Mouse (Mus musculus) gastrocnemius, adult 2 months (tissue): ENCODE results near the gene Zfp949. TPM values are rescaled to one million over a fixed set of nuclear protein-coding genes. Genes with fewer than 3 reads are reported as not detected.
"Not testable (repeated sequence)": the region's sequence is repeated elsewhere in the genome, so short reads cannot be mapped to it uniquely, and the experiment has no call there.

Experiments used
- DNase-seq: peaks from one replicate; pipeline ENCODE4 v3.0.0; 2022
- H3K27ac ChIP-seq: fragments of 200-600 bp; 2 replicates; pipeline ENCODE4 v1.8.1; 2022; ENCODE audit warnings: mild to moderate bottlenecking
- H3K4me3 ChIP-seq: fragments of 200-600 bp; 2 replicates; pipeline ENCODE4 v1.8.1; 2022; ENCODE audit warnings: mild to moderate bottlenecking, moderate library complexity
- CTCF ChIP-seq: fragments of 200-600 bp; IDR thresholded peaks from 2 replicates; pipeline ENCODE4 v1.8.1; 2022; ENCODE audit warnings: antibody characterized with exemption, mild to moderate bottlenecking, moderate library complexity
- intact Hi-C: fragments of 180-260 bp; cut with DNase I; formaldehyde crosslinking; loops from one replicate; pipeline ENCODE4 v1.15.1; 2025
- total RNA-seq, 2 experiments: library from RNA; stranded (reverse); gene quantifications; 2 replicates each; pipeline ENCODE4 v1.2.3; 2021

Zfp949 gene
- total RNA-seq, 2 experiments from 2014 or later, result 9.0 to 10.5 TPM

DNA sequence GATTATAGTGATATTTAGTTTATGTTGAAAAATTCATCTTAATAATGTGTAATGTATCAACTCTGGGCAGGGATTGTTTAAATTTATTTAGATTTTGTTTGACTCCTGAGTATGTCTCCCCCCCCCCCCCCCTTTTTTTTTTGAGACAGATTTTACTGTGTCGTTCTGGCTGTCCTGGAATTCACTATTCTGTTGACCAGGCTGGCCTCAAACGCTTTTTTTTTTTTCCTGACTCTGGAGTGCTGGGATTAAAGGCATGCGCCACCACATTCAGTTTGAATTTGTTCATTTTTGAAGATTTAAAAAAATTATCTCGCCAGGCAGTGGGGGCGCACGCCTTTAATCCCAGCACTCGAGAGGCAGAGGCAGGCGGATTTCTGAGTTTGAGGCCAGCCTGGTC lies 1.2 kb upstream of the Zfp949 start:
- no peak for TF ChIP-seq CTCF
- Histone ChIP-seq H3K27ac (no peak overlapping the region), H3K4me3 (no peak overlapping the region)
- intact Hi-C loops, result loop anchor here (2.0 to 10.0 kb wide), 6 partner anchors 24 to 306 kb away; partner anchors contain the start of gene Snx14
- no peak for DNase-seq

- intact Hi-C loops, result loop anchor here (2.0 to 10.0 kb wide), 6 partner anchors 24 to 306 kb away; partner anchors contain the start of gene Snx14
- peak; percentile 36 for DNase-seq
- peak; percentile 67 for TF ChIP-seq CTCF
- Histone ChIP-seq H3K27ac (peak overlapping the region; percentile 93), H3K4me3 (peak overlapping the region; percentile 80)
Observed at GRCm38 (mm10) chr9:88547270-88547669, 550 bp upstream of the Zfp949 start.

- Histone ChIP-seq H3K27ac (peak overlapping the region; percentile 93), H3K4me3 (peak overlapping the region; percentile 80)
- TF ChIP-seq CTCF, result no peak
- intact Hi-C loops, result loop anchor here (10.0 kb wide), 2 partner anchors 144 to 174 kb away; no protein-coding TSS in a partner anchor
- DNase-seq, result no peak
Observed at GRCm38 (mm10) chr9:88548614-88548945, 760 bp downstream of the Zfp949 start.

GRCm38 (mm10) chr9:88553071-88553470 lies 5.3 kb downstream of the Zfp949 start:
- DNase-seq, result no peak
- intact Hi-C loops, result no loop called here
- no peak for TF ChIP-seq CTCF
- no peak overlapping the region for H3K27ac ChIP-seq
- H3K4me3 ChIP-seq, result no peak overlapping the region

DNA sequence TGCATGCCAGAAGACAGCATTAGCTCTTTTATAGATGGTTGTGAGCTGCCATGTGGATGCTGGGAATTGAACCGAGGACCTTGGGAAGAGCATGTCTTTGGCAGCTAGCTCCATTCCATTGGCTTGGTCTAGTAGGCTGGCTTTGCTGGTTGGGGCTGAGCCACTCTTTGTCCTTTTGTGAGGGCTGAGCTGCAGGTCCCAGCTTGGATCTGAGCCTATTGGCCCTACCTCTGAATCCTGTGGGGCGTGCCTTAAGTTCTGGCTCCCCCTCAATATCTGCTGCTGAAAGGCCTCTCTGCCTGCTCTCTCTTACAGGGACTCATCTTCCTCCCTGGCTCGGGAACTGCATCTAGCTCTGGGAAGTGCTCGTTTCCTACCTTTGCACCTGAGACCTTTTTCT lies 10.3 kb downstream of the Zfp949 start:
- DNase-seq, result no peak
- Histone ChIP-seq H3K27ac (no peak overlapping the region), H3K4me3 (no peak overlapping the region)
- no peak for TF ChIP-seq CTCF
- intact Hi-C loops, result no loop called here

DNA sequence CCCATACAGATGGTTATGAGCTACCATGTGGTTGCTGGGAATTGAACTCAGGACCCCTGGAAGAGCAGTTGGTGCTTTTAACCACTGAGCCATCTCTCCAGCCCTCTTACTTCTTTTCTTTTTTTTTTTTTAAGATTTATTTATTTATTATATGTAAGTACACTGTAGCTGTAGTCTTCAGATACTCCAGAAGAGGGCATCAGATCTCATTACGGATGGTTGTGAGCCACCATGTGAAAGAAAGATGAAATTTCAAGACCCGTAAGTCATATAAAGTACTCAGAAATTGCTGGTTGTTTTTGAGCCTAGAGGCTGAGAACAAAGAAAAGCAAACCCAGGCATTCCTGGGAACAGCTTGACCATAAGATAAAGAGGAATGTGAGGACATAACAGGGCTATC lies 13.7 kb downstream of the Zfp949 start:
- H3K4me3 ChIP-seq, H3K27ac ChIP-seq, intact Hi-C loops, DNase-seq: not testable (repeated sequence)

GRCm38 (mm10) chr9:88570471-88570870 lies 22.7 kb downstream of the Zfp949 start:
- DNase-seq, H3K27ac ChIP-seq, H3K4me3 ChIP-seq, intact Hi-C loops: not testable (repeated sequence)

DNA sequence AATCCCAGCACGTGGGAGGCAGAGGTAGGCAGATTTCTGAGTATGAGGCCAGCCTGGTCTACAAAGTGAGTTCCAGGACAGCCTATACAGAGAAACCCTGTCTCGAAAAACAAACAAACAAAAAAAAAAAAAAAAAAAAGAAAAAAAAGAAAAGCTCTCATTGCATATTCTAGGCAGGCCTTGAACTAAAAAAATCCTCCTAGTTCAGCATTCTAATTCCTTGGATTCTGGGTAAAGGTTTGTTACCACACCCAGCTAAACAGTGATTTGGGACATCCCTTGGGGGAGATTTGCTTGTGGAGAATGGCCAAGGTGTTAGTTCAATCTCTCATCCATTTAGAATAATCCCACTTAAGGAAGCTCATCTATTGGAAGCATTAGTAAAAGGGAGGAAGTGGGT lies 32.8 kb downstream of the Zfp949 start, which contains the start of gene Trim43a:
TSS of gene Trim43a (plus strand) at position 301 of the 400 bp plus-strand sequence.
- intact Hi-C loops, result not testable (repeated sequence)

DNA sequence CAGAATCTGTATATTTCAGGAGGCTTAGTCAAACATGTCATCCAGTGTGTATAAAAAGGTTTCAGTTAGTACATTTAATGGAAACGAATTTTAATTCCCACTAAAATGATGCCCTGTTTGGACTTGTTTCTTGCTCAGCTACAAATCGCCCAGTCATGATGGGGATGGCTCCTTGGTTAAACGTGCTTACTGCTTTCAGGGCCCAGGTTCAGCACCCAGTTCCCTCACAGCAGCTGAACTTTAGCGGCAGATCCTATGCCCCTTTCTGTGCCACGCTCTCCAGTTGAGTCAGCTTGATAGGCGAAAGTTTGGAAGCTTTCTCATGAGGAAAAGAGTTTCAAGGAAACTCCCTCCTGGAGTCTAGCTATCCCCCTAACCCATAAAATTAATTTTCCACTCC lies 45.9 kb downstream of the Zfp949 start:
- intact Hi-C loops, H3K27ac ChIP-seq, H3K4me3 ChIP-seq, DNase-seq: not testable (repeated sequence)

More for the DNA sequence above, 32.8 kb downstream of the Zfp949 start, which contains the start of gene Trim43a:
- not testable (repeated sequence) for H3K27ac ChIP-seq, DNase-seq, H3K4me3 ChIP-seq

- peak; percentile 100 for DNase-seq
- intact Hi-C loops, result not testable (repeated sequence)
- H3K27ac ChIP-seq, result peak overlapping the region; percentile 87
- peak overlapping the region; percentile 74 for H3K4me3 ChIP-seq
Observed at GRCm38 (mm10) chr9:88599206-88600162, 51.7 kb downstream of the Zfp949 start.

Other genes starting within 250 kb of the Zfp949 start
- gene Nt5e, start 220.8 kb upstream of the Zfp949 start, total RNA-seq, result 1 to 10 TPM; 2.2 to 2.5 TPM
- gene Snx14, start 109.1 kb upstream of the Zfp949 start, total RNA-seq, result 10 to 100 TPM; 13.1 to 17.9 TPM
- not detected for gene Gm20537, start 91.4 kb upstream of the Zfp949 start, total RNA-seq
- 10 to 100 TPM; 59.4 to 65.0 TPM for gene Syncrip, start 65.4 kb upstream of the Zfp949 start, total RNA-seq
- gene Trim43a, start 32.9 kb downstream of the Zfp949 start, total RNA-seq, result under 1 TPM; 0.23 to 0.28 TPM
- gene Mthfsl, start 172.3 kb downstream of the Zfp949 start, total RNA-seq, result 10 to 100 TPM in 1 of 2 experiments, 1 to 10 TPM in 1; 8.9 to 13.5 TPM
- gene Bcl2a1d, start 183.9 kb downstream of the Zfp949 start, total RNA-seq, result not detected